1 mouse cellular context compared by ENCODE assay signal in the genomic region with DNA sequence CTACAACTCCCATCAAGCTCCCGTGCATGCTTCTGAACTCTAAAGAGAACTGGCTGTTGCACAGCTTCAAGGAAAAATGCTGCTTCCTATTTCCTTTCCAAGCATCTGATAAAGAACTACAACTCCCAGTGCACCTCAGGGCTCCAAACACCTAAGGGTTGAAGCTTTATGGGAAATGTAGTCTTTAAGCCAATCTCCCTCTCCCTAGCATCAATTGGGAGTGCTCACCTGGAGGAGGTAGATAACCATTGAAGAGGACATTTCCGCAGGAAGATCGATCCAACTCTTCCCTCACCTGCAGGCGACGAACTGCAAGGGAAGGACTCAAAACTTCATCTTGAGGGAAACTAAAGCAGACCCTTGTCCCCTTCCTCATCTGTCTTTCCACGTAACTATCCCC.
TF ChIP-seq lines count a peak whose summit lies in the region.

No protein-coding gene starts in this region.

TF ChIP-seq in MEL, 35 proteins besides CTCF, POLR2A, EP300 and RAD21 (continued from another document):
- no peak for TF ChIP-seq USF2 (IDR thresholded peaks at IDR 0.05; ENCODE audit: borderline replicate concordance in 1 of 2, insufficient read depth in 1 of 2, low read depth in 1 of 2, low read length in 2 of 2)
- TF ChIP-seq NRF1 (IDR thresholded peaks at IDR 0.05; ENCODE audit: insufficient read depth, low read depth, low read length, poor library complexity, severe bottlenecking), result 0 out of 2 replicates have a peak, but pooled peaks have one; percentile 27
- TF ChIP-seq TBP (IDR thresholded peaks at IDR 0.05; ENCODE audit: low read depth, low read length), result no peak
- TF ChIP-seq MXI1 (IDR thresholded peaks at IDR 0.05; ENCODE audit: low read depth, low read length), result 0 out of 2 replicates have a peak, but pooled peaks have one; percentile 19
- no peak for TF ChIP-seq MYB (IDR thresholded peaks at IDR 0.05; ENCODE audit: low read depth, low read length)
- no peak for TF ChIP-seq ZNF384 (IDR thresholded peaks at IDR 0.05; ENCODE audit: low read depth, low read length)
- TF ChIP-seq E2F4 (IDR thresholded peaks at IDR 0.05; ENCODE audit: borderline replicate concordance, low read depth, low read length), result no peak
- TF ChIP-seq HCFC1 (IDR thresholded peaks at IDR 0.05; ENCODE audit: low read depth, low read length), result peak; percentile 100
